Mouse (Mus musculus) T-helper 1 cell (primary cell): ENCODE measurements around the gene Ptger4.

ENCODE experiments used
- in situ Hi-C: fragments of 300-600 bp; cut with MboI, MseI; formaldehyde crosslinking; loops from one replicate; pipeline ENCODE4 v1.15.1; 2025; ENCODE audit warnings: high pct_unique_total_duplicates

Ptger4 gene

DNA sequence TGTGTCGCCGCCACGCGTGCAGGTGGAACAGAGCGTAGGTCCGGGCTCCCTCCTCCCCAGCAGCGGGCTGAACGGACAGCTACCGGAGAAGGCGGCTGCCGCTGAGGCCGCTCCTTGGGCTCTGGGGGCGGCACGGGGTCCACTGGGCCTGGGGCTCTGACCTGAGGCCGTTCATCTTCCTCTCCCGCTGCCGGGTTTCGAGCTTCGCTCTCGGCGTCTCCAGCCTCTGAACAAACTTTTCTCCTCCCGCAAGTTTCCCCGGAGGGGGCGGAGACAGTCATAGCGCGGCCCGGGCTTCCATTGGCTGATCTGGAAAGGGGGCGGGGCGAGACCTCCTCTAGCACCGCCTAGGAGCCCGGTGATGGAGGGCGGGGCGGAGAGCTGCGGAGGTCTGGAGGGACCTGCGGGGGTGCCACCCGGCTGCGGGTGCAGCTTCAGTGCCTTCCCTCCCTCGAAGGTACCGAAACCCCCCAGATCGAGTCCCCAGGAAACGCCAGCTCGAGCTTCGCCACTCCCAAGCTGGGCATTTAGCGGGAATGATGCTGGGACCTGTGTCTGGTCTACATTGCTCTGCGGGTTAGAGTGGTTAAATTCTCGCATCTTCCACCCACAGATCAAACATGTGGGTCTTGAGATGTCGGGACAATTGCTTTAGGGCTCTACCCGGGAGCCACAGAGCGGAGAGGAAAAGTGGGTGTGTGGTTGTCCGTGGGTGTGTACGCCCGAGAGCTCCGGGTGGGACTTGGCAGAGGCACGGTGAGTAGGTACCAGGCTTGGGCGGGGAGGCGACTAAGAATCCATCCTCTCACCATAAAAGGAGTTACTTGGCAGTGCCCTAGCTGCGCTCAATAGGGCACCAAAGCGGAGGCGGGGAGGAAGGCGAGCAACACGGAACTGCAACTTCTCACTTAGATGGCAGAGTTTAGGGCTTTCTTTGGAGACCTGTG is at the start of gene Ptger4:
TSS of gene Ptger4 (minus strand) at position 229 of the 947 bp plus-strand sequence.
- in situ Hi-C loops: loop anchor here (5.0 to 25.0 kb wide), 5 partner anchors 203 to 1468 kb away; partner anchors contain the start of gene Rictor

DNA sequence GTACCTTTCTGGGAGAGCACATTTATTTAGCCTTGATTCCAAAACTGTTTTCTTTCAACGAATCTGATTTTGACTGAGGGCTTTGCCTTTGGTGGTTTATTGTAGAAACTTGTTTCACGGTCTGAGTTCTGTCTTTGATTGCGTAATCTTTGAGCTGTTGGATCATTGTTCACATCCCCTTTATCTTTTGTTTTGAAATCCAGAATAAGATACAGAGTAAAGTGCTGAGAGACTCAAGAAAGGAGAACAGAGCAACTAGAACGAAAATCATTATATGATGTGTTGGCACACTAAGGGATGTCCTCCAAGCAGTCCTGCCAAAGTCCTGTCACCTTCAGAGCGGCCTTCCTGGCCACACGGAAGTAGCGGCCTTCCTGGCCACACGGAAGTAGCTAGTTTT is 44.4 kb upstream of the Ptger4 start:
- in situ Hi-C loops: no loop called here

DNA sequence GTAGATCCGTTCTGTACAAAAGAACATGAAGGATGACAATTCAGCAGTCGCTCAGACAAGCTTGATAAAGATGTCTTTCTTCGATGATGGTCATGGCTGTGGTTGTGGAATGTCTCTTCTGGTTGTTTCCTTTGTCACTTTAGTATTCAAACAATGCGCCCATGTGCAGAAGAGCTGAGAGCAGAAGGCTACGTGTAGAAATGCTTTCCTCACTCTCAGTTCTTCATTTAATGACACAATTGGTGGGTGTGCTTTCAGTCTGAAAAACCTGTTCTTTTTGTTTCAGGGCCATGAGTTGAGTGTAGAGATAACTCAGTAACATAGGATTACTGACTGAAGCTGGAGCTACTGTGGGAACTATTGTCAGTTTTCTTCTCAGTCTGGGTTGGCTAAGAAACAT is 43.1 kb upstream of the Ptger4 start:
- in situ Hi-C loops: no loop called here

DNA sequence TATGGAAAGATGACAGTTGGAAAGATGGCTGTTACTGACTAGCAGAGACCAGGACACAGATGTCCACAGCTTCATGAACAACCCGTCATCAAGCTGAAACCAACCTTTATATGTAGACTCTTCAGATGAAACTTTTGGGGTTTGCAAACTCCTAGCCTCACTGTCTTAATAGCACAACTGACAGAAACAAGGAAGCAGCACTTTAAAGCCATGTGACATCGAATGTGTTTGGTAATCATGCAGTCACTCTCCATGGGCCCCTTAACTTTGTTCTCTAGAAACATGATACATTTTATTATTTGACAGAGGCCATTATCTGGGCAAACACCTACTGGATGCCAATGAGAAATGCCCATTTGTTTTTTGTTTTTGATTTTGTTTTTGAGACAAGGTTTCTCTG is 37.3 kb upstream of the Ptger4 start:
- in situ Hi-C loops: no loop called here

DNA sequence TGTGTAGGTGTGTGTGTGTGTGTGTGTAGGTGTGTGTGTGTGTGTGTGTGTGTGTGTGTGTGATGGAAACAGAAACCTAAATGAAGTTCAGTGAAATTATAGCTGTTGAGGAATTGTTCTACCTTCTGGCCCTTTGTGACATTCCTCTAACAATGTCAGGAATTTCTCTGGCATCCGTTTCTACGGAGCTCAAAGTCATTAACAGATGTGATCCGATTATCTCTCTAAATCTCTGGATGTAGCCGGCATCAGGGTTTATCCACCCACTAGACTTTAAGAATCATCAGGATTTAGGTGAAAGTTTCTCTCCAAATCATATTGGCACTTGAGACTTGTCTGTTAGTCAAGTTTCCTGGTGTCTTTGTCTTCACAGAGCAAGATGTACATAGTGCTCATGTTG is 35.8 kb upstream of the Ptger4 start:
- in situ Hi-C loops: no loop called here

DNA sequence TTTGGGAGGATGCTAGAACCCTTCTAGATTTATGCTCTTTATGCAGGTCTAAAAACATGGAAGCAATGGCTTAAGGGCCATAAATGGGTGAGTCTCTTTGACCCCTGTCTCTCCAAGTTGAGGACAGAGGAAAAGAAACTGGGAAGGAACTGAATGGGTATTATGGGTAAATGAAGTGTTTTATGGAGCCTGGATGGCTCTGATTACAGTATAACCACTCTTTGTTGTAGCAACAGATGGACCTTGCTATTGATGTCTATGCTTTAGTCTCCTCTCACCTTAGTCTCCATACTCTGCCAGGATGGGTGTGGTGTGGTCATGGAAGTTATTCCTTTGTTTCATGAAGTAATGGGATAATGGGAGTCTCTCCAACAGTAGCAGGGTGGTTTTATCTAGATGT is 34.5 kb upstream of the Ptger4 start:
- in situ Hi-C loops: no loop called here

DNA sequence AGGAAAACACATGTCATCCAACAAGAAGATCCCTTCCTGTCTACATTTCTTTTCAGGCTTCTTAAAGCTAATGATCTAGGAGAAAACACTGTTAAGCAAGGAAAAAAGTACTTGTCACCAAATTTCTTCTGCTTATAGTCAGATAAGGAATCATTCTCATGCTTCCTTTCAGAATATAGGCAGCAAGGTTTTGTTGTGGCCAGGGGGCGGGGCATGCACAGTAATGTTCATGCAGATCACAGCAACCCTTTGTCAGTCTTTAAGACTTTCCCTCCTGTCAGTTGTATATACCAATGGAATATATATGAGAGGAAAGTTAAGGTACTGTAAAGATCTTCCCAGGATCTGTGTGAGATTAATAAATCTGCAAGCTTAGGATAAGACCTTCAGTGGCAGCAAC is 30.0 kb upstream of the Ptger4 start:
- in situ Hi-C loops: no loop called here

DNA sequence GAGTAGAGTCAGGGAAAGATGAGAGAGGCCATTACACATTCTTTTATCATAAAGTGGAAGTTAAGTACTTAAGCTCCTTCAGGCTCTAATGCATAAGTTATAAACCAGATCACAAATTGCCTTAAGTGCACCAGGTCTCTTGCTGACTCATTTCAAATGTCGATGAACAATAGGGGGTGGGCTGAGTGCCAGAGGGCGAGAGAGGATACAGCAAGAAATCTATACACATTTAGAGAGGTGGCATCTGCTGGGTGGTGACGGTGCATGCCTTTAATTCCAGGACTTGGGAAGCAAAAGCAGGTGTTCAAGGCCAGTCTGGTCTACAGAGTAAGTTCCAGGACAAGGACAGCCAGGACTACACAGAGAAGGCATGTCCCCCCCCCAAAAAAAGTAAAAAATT is 22.1 kb upstream of the Ptger4 start:
- in situ Hi-C loops: no loop called here

DNA sequence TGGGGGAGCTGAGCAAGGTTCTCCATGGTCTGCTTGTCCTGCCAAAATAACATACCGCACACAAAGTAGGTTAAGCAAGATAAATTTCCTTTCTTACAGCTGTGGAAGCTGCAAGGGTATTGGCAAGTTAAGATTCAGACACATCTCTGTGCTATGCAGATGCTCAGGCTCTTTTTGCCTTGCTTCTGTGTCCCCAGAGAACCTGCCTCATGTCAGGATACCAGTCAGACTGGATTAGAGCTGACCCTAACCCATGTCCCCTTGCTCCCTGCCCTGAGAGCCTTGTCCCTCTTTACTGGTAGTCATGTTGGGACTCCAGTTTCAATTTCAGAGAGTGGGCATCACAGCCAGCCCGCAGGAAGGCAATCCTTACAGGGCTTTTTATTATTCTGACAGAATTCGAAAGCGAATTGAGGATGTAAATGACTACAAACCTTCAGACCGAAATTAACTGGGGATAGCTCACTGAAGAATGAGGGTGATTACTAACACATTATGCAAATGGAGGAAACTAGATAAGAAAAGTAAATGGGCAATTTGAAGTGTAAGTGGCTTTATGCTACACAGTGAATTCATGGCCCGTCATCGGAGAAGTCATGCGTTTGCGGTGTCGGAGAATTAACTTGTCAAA is 19.0 kb upstream of the Ptger4 start:
- in situ Hi-C loops: no loop called here

DNA sequence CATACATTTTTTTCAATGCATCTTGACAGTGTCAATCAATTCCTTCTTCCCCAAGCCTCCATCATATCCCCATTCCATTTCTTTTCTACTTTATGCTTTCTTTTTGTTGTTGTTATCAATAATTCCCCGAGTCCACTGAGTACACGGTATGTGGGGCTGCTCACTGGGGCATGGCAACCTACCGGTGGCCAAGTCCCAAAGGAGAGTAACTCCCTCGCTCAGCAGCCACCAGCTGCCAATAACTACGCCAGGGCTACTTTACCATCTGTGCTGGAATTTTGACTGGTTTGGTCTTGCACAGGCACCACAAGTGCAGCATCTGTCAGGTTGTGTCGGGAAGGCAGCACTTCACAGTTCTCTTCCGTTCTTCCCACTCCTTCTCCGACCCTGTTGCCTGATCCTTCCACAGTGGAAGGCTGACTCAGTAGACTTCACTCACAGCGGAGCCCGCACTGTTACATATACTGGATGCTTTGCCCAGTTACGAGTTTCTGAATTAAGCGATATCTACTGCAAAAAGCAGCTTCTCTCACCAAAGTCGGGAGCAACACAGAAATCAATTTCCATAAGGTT is 18.2 kb upstream of the Ptger4 start:
- in situ Hi-C loops: no loop called here

DNA sequence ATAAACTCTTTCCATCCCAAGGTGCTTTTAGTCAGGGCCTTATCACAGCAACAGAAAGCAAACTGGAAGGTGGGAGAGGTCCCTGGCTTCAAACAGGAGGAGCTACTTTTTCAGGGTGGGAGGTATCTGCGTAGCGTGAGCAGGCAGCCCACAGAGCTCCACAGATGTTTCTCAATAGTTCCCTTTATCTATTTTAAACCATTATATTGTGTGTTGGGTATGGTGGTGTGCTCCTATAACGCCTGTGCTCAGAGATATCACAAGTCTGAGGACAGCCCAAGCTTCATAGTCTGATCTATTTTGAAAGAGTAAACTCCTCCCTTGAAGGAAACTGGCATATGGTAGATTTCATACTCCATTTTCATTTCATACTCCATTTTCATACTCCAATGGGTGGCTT is 17.0 kb upstream of the Ptger4 start:
- in situ Hi-C loops: no loop called here

DNA sequence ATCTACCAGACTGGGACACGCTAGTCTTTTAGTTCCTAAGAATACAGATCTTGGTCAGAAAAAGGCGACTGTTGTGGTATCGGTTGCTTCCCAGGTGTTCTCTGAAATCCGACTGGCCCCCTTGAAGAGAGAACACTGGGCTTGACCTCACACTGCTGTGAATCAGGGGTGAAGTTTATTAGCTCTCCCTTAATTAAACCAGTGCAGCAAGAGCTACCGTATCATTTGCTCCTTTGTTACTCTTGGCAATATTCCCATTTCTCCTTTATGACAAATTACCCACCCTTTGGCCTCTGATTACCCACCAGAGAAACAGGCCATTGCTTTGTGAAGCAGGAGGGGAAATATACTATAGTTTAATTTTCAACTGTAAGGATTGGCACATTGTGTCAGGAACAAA is 16.2 kb upstream of the Ptger4 start:
- in situ Hi-C loops: no loop called here

DNA sequence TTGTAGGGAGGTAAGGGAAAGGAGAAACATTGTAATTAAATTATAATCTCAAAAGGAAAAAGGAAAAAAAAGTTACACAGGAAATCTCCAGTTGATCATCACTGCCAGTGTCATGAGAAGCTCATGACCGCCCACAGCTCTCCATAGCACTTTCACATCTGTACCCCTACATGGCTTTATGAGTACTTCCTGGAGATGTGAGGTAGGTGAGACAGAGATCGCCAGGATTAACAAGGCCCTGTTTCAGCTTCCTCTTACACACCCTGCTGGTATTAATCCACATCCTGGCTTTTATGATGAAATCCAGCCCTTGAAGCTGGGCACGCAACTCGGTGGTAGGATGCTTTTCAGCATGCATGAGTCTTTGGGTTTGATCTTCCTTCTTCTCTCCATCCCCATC is 6.2 kb upstream of the Ptger4 start:
- in situ Hi-C loops: no loop called here

DNA sequence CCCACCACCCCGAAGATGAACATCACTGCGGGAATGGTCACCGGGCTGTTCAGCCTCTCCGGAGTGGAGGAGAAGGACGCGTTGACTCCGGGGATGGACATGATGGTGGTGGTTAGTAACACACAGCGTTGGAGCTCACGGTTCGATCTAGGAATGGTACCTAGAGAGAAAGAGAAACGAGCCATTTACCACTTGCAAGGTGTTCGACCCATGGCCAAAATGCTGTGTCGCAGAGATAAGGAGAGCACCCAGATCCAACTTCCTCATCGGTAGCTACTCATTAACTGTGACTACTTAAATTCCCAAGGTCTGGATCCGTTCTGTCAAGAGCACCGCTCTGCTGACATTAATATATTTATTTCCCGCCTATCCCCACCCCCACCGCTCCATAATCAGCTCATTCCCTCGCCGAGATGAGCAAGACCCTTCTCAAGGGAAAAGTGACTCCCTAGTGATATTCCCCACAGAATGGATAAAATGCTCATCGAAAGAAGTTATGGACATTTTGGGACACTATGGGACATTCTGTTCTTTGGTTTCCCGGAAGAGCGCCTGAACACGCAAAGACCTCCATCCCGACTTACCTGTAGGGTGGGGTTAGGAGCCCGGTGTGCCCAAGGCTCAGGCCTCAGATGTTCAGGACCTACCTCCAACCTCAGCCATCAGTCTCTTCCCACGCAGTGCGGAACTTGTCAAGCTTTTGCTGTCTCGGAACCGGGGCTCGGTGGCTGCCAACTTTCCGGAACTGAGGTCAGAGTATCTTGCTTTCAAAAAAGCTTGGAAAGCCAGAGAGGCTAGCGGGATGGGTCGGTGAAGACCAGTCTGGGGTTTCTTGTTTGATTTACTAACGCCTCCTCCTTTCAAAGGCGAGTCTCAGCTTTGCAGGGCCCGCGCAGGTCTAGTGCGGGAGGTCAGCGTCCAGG is 690 bp downstream of the Ptger4 start:
- in situ Hi-C loops: loop anchor here (5.0 to 25.0 kb wide), 5 partner anchors 204 to 1469 kb away; partner anchors contain the start of gene Rictor

DNA sequence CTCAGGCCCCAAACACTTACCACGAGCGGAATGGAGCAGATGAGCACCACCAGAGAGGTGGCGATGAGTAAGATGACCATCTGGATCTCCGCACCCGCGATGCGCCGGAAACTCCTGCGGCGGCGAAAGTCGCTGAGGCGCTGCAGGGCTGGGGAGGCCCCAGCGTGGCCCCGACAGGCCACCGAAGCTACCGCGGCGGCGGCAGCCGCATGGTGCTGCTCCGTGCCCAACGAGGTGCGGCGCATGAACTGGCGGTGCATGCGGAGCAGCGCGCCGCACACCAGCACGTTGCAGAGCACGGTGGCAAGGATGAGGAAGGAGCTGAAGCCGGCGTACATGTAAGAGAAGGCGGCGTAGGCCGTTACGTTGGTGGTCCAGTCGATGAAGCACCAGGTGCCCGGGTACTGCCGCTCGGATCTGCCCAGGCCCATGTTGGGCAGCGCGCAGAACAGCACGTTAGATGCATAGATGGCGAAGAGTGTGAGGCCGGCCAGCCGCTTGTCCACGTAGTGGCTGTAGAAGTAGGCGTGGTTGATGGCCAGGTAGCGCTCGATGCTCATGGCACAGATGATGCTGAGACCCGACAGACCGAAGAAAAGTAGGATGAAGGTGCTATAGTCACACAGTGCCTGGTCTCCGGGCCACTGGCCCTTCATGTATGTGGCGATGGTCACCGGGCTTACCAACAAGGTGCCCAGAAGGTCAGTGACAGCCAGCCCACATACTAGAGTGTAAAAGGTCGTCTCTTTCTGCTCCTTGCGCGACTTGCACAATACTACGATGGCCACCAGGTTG is 1.5 kb downstream of the Ptger4 start:
- in situ Hi-C loops: loop anchor here (5.0 to 25.0 kb wide), 5 partner anchors 205 to 1470 kb away; partner anchors contain the start of gene Rictor

DNA sequence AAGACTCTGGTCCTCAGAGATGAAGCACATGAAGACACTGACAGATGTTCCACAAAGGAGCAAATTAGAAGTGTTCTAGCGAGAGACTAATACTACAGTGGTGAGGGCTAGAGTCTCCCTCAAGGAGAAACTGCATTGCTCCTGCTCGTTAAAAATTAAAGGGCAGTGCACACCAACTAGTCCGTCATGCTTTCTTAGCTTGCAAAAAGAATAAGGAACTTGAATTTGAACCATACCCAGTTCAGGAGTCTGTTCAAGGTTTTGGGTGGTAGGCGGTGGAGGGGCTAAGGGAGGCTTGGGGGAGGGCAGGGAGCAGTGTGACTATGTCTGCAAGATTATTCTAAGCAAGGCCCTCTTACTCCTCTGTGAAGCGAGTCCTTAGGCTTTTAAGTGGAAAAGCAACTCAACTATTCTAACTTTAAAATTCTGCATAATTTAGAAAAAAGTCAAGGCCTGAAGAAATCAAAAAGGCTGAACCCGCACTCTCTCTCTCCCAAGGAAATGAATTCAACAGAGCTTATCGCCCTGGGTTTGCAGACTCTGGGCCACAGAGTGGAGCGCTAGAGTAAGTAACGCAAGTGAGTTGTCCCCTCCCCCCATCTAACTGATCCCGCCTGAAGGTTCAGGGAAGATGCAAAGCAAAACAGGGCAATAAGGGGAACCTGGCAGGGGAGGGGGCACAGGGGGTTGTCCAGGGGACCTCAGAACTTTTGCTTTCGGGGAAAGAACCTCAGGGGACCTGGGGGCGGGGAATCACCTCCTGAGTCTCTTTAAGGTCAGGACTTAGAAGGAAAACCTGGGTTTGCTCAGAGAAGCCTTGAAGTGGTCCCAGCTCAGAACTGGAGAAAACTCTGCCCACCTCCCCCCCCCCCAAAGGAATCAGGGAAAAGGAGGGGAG is 2.4 kb downstream of the Ptger4 start:
- in situ Hi-C loops: loop anchor here (5.0 to 25.0 kb wide), 5 partner anchors 206 to 1471 kb away; partner anchors contain the start of gene Rictor

DNA sequence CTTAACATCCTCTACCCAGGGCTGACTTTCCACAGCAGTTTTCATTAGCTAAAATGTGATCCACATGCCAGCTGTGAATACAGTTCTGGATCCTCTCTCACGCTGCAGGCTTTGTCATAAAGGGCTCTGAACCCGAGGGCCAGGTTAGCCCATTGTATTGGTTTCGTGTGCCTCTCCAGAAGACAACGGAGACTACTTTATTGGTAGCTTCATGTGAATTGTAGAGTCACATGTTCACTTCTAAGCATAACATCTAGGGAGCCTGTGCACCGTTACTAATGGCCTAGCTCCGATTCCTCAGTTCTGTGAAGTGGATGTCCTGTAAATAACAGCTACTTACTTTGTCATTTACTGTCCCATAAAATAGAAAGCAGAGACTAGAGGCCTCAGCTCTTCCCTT is 3.6 kb downstream of the Ptger4 start:
- in situ Hi-C loops: loop anchor here (5.0 to 25.0 kb wide), 5 partner anchors 207 to 1472 kb away; partner anchors contain the start of gene Rictor

DNA sequence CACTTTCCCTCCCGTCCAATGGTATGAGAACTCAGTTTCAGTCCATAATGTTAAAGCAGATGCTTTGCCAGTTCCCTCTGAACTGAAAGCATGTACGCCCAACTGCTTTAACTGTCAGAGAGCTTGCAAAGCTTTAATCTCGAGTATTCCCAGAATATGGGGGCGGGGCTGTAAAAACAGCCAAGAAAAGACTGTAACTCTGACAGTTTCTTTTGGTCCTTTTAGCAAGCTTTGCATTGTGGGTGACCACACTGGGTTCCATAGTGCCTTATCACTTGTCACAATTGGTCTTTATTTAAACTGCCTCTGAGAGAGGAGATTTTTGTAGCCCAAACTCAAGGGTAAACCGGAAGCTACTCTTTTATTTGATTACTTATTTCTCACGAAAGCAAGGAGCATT is 4.1 kb downstream of the Ptger4 start:
- in situ Hi-C loops: loop anchor here (5.0 to 25.0 kb wide), 6 partner anchors 207 to 1472 kb away; partner anchors contain the start of gene Rictor

DNA sequence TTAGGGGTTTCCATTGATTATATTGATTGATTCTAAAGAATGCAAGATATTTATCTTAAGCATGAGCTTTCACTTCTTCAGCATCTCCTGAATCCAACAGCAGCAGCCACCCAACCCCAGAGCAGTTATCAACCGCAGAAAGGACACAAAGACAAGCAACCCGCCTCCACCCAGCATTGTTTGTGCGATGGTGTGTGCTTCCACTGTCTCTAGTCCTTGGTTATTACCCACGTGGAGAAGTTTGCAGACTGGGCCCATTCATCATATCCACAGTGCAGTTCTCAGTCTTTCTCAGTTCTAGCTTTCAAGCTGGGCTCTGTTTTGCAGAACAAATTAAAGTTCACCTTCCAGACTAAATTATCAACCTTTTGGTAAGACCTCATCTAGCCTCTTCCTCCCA is 4.6 kb downstream of the Ptger4 start:
- in situ Hi-C loops: loop anchor here (5.0 to 25.0 kb wide), 3 partner anchors 843 to 1473 kb away; partner anchors contain the start of gene Rictor
